Mouse (Mus musculus) cerebellum, adult 2 months (tissue): ENCODE data around the gene Frmd8.

Experiments
- CTCF ChIP-seq: fragments of 200-500 bp; IDR thresholded peaks from 2 replicates; pipeline ENCODE4 v1.5.1; 2011; ENCODE audit warnings: low read depth, mild to moderate bottlenecking, control low read depth, low read length, moderate library complexity, borderline replicate concordance; ENCODE audit not compliant: insufficient read depth
- POLR2A ChIP-seq: fragments of 200-500 bp; IDR thresholded peaks from 2 replicates; pipeline ENCODE4 v1.6.1; 2011; ENCODE audit warnings: low read length, control low read depth, borderline replicate concordance; ENCODE audit not compliant: insufficient read depth

DNA sequence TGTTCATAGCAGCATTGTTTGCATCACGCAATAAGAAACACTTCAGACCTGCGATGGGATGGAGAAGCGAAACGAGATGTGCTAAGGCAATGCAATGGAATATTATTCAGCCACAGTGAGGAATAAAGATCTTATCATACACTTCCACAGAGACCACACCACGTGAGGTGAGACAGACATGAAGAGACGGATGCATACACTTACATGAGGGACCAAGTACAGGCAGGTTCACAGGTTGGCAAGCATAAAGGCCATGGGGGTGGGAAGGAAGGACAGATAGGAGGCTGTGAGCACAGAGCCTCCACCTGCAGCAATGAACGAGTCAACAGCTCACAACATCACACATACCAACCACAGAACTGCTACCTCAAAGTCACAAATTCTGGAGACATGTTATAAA, 44.3 kb downstream of the Frmd8 start:
- TF ChIP-seq POLR2A: no peak
- TF ChIP-seq CTCF: no peak
